Mouse (Mus musculus) hindbrain, embryonic 15.5 days (tissue): ENCODE measurements around the gene Ephb4. TPM values are rescaled to one million over a fixed set of nuclear protein-coding genes. Genes with fewer than 3 reads are reported as not detected.

Experiments used
- ATAC-seq: fragments of 200-750 bp; cut with Nextera tagmentation; 2 replicates; pipeline ENCODE4 v1.8.0; 2017; ENCODE audit warnings: low read depth, moderate number of reproducible peaks, moderate TSS enrichment; ENCODE audit not compliant: low FRiP score
- H3K27ac ChIP-seq: fragments of 300-500 bp; sonication (generic); replicated peaks from 2 replicates; pipeline ENCODE4 v1.5.1; 2015; ENCODE audit warnings: mild to moderate bottlenecking, inconsistent platforms
- H3K27me3 ChIP-seq: fragments of 300-500 bp; sonication (generic); 2 replicates; pipeline ENCODE4 v1.6.1; 2015; ENCODE audit warnings: control low read depth, inconsistent platforms
- H3K36me3 ChIP-seq: fragments of 300-500 bp; sonication (generic); 2 replicates; pipeline ENCODE4 v1.6.1; 2015; ENCODE audit warnings: control low read depth, inconsistent platforms
- H3K4me1 ChIP-seq: fragments of 300-500 bp; sonication (generic); replicated peaks from 2 replicates; pipeline ENCODE4 v1.6.1; 2015; ENCODE audit warnings: control low read depth, inconsistent platforms
- H3K4me2 ChIP-seq: fragments of 300-500 bp; sonication (generic); 2 replicates; pipeline ENCODE4 v1.6.1; 2015; ENCODE audit warnings: moderate library complexity, mild to moderate bottlenecking, inconsistent platforms
- H3K4me3 ChIP-seq: fragments of 300-500 bp; sonication (generic); 2 replicates; pipeline ENCODE4 v1.5.1; 2015; ENCODE audit warnings: mild to moderate bottlenecking, inconsistent platforms
- H3K9ac ChIP-seq: fragments of 300-500 bp; sonication (generic); 2 replicates; pipeline ENCODE4 v1.6.1; 2015; ENCODE audit warnings: inconsistent platforms
- H3K9me3 ChIP-seq: fragments of 300-500 bp; sonication (generic); 2 replicates; pipeline ENCODE4 v1.6.1; 2016; ENCODE audit warnings: control low read depth, inconsistent platforms
- WGBS: fragments of 180-500 bp; shearing (Covaris S2); methylation state at CpG from one replicate; pipeline ENCODE4 v1.1.7; 2015; 5-methylcytosine and 5-hydroxymethylcytosine counted together
- polyA plus RNA-seq: library from polyadenylated mRNA; unstranded; fragments of >200 nt; fragmentation: Nextera tagmentation; extraction: Ambion mirVana; gene quantifications from 2 replicates; pipeline ENCODE4 v1.2.1, GENCODE M21; 2015

The Ephb4 gene
- polyA plus RNA-seq, 1 experiment from 2014 or later, result 8.4 TPM

DNA sequence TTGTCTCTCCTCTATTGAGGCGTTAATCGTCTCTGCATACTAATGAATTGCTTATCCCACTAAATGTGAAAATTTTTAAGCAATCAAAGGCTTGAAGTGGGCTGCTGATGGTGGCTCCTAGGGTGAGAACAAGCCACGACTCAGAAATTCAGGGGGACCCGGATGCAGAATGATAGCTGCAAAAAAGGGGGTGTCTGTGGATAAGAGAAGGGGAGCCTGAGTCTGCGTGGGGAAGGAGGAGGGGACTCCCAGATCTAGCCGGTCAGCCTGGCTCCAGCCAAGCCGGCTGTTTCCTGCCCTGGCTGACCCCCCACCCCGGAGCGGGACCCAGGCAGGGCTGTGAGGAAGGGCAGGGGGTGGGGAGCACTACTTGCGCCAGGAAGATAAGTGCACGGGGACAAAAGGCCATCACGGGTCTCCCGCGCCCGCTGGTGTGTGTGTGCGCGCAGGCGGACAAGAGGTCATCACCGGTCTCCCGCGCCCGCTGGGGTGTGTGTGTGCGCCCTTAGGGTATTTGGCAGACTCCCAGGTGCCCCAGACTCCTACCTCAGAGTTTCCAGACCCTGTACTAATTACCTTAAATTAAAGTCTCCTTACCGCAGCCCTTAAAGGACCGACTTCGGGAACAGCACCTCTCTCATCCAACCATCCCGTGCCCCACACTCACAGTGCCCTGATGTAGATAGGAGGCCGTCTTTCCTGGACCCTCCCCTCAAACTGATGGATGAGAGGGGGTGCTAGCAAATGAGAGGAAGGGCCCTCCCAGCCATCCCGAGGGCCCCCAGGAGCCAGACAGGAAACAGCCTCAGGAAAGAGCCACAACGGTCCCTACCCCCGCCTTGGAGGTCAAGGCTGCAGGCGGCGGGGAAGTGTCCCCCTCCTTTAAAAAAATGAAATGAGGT, 1.2 kb upstream of the Ephb4 start:
- no peaks in the 10 kb centered on the region for H3K9me3 ChIP-seq
- WGBS, result under 1% methylated on average over 33 of the region's 33 CpGs
- peak overlapping the region; percentile 91 for H3K4me2 ChIP-seq
- peaks cover 12% of the 10 kb centered on the region for H3K27me3 ChIP-seq
- H3K27ac ChIP-seq, result peak overlapping the region; percentile 61; the same call in 1 of the 2 replicates
- no peak for ATAC-seq
- H3K9ac ChIP-seq, result peak overlapping the region; percentile 26; the same call in 1 of the 2 replicates
- H3K4me3 ChIP-seq, result peak overlapping the region; percentile 61
- no peaks in the 10 kb centered on the region for H3K36me3 ChIP-seq
- peaks cover 39% of the 10 kb centered on the region for H3K4me1 ChIP-seq

DNA sequence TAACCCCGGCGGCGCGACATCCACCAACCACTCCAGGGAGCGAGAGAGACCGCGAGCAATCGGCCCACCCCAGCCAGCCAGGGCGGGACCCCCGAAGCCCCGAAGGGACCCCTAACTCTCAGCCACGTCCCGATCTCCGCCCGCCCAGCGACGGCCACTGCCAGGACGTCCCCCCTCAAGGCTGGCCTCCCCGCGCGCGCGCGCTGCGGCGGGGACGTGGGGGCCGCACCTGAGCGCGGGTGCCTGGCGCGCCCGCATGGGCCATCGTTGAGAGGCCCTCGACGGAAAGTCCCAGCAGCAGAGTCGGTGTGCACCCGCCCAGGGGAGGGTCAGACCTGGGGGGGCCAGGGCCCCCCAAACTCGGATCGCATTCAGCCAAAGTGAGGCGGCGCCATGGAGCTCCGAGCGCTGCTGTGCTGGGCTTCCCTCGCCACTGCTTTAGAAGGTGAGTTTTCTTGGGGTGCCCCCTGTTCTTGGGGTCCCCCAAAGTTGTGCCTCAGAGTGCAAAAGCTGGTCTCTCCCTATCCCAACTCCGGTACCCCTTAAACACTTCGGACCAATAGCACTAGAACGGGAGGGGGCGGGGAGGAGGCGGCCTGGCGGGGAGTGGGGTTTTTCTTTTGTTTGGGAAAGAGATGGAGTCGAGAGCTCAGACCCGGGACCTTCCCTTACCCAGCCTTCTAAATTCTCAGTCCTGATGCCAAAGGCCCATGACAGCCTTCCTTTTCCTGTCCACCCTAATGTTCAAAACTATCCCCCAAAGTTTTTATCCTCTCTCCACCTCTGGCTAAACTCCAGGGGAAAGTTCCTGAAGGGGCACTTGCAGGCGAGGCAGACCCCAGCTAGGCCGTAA, 522 bp downstream of the Ephb4 start:
- Histone ChIP-seq H3K27ac (peak overlapping the region; percentile 77), H3K9me3 (no peaks in the 10 kb centered on the region), H3K36me3 (no peaks in the 10 kb centered on the region), H3K27me3 (peaks cover 12% of the 10 kb centered on the region), H3K4me2 (peak overlapping the region; percentile 91), H3K9ac (peak overlapping the region; percentile 61), H3K4me3 (peak overlapping the region; percentile 61), H3K4me1 (peaks cover 39% of the 10 kb centered on the region)
- under 1% methylated on average over 53 of the region's 55 CpGs for WGBS
- peak; percentile 75 for ATAC-seq

DNA sequence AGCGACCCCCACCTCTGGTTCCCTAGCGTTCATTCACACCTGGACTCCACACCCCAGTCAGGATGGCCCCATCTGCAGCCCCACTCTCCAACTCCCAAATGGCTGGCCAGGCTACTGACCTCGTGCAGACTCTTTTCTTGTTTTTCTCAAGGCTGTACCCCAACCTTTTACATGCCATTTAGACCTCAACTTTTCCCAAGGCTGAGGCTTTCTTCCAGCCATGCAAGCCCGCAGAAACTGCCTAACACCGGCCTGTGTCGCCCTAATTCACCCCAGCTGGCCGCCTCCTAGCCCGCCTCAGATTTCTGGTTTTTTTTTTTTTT, 1.1 kb downstream of the Ephb4 start:
- 2% methylated on average over 8 of the region's 8 CpGs for WGBS
- Histone ChIP-seq H3K4me1 (peaks cover 39% of the 10 kb centered on the region), H3K27ac (0 out of 2 replicates have a peak overlapping the region, but pooled peaks have one; percentile 36)

DNA sequence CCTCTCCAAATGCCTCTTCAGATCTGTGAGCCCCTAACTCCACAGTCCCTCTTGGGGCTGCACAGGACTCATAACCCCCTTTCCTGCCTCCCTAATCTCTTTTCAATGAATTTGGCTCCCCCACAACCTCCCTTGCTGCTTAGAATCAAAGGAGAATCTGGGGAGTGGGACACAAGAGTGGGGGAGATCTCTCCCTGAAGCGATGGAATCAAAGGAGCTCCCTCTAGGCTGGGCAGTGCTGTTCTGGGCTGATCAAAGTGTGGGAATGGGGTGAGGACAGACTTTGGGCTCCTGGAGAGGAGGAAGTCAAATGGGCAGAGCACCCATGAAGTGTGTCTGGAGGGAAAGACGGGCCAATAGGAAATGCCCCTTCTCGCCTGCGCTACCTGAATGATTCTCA, 1.5 kb downstream of the Ephb4 start:
- Histone ChIP-seq H3K4me2 (peak overlapping the region; percentile 91), H3K4me3 (peak overlapping the region; percentile 61), H3K9me3 (no peaks in the 10 kb centered on the region), H3K9ac (peak overlapping the region; percentile 61), H3K27me3 (peaks cover 12% of the 10 kb centered on the region), H3K4me1 (peaks cover 39% of the 10 kb centered on the region), H3K36me3 (no peaks in the 10 kb centered on the region), H3K27ac (0 out of 2 replicates have a peak overlapping the region, but pooled peaks have one; percentile 11)
- 17% methylated on average over 4 of the region's 4 CpGs for WGBS
- ATAC-seq, result no peak

More for the DNA sequence above, 1.1 kb downstream of the Ephb4 start:
- ATAC-seq, result no peak
- Histone ChIP-seq H3K9me3 (no peaks in the 10 kb centered on the region), H3K36me3 (no peaks in the 10 kb centered on the region), H3K27me3 (peaks cover 12% of the 10 kb centered on the region), H3K4me2 (peak overlapping the region; percentile 91), H3K4me3 (peak overlapping the region; percentile 61), H3K9ac (peak overlapping the region; percentile 61)

DNA sequence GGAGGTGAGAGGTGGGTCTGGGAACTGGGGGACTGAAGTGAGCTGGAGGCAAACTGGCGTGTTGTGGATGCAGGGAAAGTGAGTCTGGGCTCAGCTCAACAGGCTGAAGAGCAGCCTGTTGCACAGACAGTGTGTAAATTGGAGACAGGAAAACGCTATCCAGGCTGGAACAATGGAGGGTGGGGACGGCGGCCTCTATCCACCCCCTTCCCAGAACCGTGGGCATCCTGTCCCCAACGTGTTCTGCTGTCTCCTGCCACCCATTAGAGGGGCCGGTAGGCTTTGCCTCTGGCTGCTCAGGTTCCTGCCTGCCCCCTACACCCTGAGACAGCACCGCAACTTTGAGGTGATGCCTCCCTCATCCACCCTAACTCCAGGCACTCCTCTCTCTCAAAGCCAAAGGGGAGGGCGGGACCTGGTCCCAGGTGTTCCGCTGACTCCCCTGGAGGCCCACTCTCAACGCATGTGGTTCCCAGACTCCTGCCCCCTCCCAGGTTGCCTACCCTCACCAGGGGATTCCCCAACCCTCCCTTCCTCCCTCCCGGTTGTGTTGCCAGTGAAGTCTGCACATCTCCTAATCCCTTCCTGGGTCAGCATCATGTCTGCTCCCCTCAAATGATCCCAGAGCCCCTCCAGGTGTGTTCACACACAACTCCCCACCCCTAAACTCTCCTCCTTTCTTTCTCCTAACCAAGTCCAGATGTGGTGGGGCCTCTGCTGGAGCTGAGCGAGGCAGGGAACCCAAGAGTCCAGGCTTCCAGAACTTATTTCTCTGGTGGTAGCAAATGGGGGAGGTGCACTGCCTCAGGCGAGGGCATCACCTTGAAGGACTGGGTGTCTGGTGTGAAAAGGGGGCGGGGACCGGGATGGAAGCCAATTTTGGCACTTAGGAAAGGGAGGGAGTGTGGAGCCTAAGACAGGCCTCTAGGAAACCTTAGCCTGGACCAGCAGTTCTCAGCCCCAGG, 2.4 kb downstream of the Ephb4 start:
- peak overlapping the region; percentile 6; the same call in 1 of the 2 replicates for H3K9ac ChIP-seq
- 29% methylated on average over 16 of the region's 16 CpGs for WGBS
- H3K9me3 ChIP-seq, result no peaks in the 10 kb centered on the region
- no peak for ATAC-seq
- H3K36me3 ChIP-seq, result no peaks in the 10 kb centered on the region
- H3K27ac ChIP-seq, result 0 out of 2 replicates have a peak overlapping the region, but pooled peaks have one; percentile 11
- peaks cover 39% of the 10 kb centered on the region for H3K4me1 ChIP-seq
- H3K4me3 ChIP-seq, result peak overlapping the region; percentile 61
- peaks cover 12% of the 10 kb centered on the region for H3K27me3 ChIP-seq
- H3K4me2 ChIP-seq, result peak overlapping the region; percentile 91

DNA sequence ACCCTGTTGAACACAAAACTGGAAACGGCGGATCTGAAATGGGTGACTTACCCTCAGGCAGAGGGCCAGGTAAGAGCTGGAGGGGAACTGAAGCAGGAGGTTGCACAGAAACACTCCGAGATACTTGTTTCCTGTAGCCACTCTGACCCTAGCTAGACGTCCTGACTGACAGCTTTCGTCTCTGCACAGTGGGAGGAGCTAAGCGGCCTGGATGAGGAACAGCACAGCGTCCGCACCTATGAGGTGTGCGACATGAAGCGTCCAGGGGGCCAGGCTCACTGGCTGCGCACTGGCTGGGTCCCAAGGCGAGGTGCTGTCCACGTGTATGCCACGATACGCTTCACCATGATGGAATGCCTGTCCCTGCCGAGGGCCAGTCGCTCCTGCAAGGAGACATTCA, 4.2 kb downstream of the Ephb4 start:
- Histone ChIP-seq H3K27me3 (peaks cover 8% of the 10 kb centered on the region), H3K36me3 (no peaks in the 10 kb centered on the region), H3K4me3 (no peak overlapping the region), H3K4me1 (peaks cover 30% of the 10 kb centered on the region), H3K4me2 (no peak overlapping the region), H3K9ac (no peak overlapping the region), H3K9me3 (no peaks in the 10 kb centered on the region), H3K27ac (no peak overlapping the region)
- WGBS, result 88% methylated on average over 17 of the region's 17 CpGs
- ATAC-seq, result no peak

DNA sequence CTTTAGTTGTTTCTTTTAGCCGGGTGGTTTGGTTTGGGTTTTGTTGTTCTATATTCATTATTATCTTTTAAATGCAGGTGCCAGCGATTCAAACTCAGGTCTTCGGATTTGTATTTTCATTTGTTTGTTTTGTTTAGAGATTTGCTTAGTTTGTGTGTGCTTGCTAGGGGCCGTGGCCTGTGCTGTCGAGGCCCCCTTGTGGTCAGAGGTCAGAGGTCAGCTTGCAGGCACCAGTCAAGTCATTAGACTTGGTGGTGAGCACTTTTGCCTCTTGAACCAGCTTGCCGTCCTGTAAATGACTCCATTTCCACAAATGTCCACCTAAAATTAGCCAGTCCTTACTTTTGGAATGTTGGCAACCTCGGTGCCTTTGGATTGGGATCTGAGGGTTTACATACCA, 8.5 kb downstream of the Ephb4 start:
- no peak overlapping the region for H3K27ac ChIP-seq
- WGBS, result 47% methylated on average over 7 of the region's 7 CpGs
- no peaks in the 10 kb centered on the region for H3K9me3 ChIP-seq
- ATAC-seq, result no peak
- H3K27me3 ChIP-seq, result no peaks in the 10 kb centered on the region
- H3K36me3 ChIP-seq, result peaks cover 8% of the 10 kb centered on the region; the same call in 1 of the 2 replicates
- H3K4me1 ChIP-seq, result no peaks in the 10 kb centered on the region
- no peak overlapping the region for H3K4me2 ChIP-seq
- no peak overlapping the region for H3K9ac ChIP-seq
- no peak overlapping the region for H3K4me3 ChIP-seq

DNA sequence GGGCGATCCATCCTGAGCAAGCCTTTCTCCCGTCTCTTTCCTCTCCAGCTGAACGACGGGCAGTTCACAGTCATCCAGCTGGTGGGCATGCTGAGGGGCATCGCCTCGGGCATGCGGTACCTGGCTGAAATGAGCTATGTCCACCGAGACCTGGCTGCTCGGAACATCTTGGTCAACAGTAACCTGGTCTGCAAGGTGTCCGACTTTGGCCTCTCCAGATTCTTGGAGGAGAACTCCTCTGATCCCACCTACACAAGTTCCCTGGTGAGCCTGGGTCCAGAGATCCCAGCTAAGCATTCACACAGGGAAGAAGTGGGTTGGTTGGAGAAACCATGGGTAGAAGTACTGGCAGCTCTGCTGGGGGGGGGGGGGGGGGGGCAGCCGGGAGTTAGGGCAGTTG, 19.8 kb downstream of the Ephb4 start:
- no peaks in the 10 kb centered on the region for H3K9me3 ChIP-seq
- WGBS, result 96% methylated on average over 10 of the region's 11 CpGs
- H3K27me3 ChIP-seq, result no peaks in the 10 kb centered on the region
- H3K9ac ChIP-seq, result no peak overlapping the region
- H3K4me3 ChIP-seq, result no peak overlapping the region
- no peaks in the 10 kb centered on the region for H3K4me1 ChIP-seq
- no peak for ATAC-seq
- H3K4me2 ChIP-seq, result no peak overlapping the region
- no peak overlapping the region for H3K27ac ChIP-seq
- 0 out of 2 replicates have a peak, but pooled peaks cover 6% of the 10 kb centered on the region for H3K36me3 ChIP-seq

DNA sequence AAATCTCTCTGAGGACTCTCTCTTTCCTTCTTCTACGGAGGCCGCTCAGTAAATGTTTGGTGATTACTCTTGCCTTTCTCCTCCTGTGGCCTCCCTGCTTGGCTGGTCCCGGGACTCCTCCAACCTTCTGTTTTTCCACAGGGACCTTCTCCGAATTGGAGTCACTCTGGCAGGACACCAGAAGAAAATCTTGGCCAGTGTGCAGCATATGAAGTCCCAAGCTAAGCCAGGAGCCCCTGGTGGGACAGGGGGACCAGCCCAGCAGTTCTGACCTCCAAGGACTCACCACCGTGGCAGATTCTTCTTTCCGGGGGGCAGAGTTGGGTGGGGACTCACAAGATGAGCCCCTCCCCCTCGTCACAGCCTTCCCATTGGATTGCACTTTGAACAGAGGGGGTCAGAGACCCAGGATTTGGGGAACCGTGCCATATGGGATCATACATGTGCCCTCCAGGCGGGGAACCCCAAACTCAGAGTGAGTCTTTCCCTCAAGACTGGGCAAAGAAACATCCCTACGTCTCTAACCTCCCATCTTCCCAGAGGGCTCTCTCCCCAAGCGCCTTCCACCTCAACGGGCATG, 23.6 kb downstream of the Ephb4 start:
- ATAC-seq, result no peak

DNA sequence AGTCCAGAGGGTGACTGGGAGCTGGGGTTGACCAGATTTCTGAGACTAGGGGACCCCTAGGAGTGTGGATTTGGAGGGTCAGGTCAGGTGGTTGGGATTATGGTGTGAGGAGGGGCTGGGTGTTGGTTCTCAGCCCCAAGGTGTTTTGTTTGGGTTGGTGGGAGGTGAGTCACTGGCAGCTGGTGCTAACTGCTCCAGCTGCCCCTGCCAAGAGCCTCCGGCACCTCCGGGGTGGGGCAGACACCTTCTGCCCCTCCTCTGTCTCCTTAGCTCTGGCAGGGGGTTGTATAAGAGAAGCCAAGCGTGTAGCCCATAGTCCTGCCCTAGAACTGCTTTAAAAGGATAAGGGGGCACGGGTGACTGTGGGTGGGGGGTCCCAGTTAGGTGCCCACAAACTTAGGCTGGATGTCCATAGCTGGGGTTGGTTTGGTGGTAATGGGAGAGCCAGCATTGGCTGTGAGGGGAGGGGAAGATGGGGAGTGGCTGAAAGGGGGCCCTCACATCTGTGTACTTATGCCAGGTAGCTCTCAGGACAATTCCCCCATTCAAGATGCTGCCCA, 24.7 kb downstream of the Ephb4 start:
- Histone ChIP-seq H3K4me3 (no peak overlapping the region), H3K4me2 (no peak overlapping the region), H3K36me3 (no peaks in the 10 kb centered on the region), H3K27me3 (no peaks in the 10 kb centered on the region), H3K9ac (no peak overlapping the region), H3K9me3 (no peaks in the 10 kb centered on the region), H3K4me1 (peaks cover 5% of the 10 kb centered on the region; the same call in 1 of the 2 replicates), H3K27ac (no peak overlapping the region)
- 81% methylated on average over 4 of the region's 4 CpGs for WGBS
- ATAC-seq, result no peak

More for the DNA sequence above, 23.6 kb downstream of the Ephb4 start:
- H3K9ac ChIP-seq, result no peak overlapping the region
- WGBS, result 83% methylated on average over 12 of the region's 12 CpGs
- H3K27me3 ChIP-seq, result no peaks in the 10 kb centered on the region
- no peak overlapping the region for H3K4me3 ChIP-seq
- no peak overlapping the region for H3K27ac ChIP-seq
- H3K9me3 ChIP-seq, result no peaks in the 10 kb centered on the region
- no peaks in the 10 kb centered on the region for H3K36me3 ChIP-seq
- peaks cover 5% of the 10 kb centered on the region; the same call in 1 of the 2 replicates for H3K4me1 ChIP-seq
- no peak overlapping the region for H3K4me2 ChIP-seq
